Mouse (Mus musculus) G1E (cell line): ENCODE results near the gene Phf1.

Source experiments
- CTCF ChIP-seq: IDR thresholded peaks from 2 replicates; pipeline ENCODE4 v1.5.1; 2012; ENCODE audit warnings: low read depth, low read length, inconsistent platforms, mixed read lengths
- GATA1 ChIP-seq: IDR thresholded peaks from 2 replicates; pipeline ENCODE4 v1.6.1; 2012; ENCODE audit warnings: borderline replicate concordance, low read length, inconsistent platforms, mixed read lengths

DNA sequence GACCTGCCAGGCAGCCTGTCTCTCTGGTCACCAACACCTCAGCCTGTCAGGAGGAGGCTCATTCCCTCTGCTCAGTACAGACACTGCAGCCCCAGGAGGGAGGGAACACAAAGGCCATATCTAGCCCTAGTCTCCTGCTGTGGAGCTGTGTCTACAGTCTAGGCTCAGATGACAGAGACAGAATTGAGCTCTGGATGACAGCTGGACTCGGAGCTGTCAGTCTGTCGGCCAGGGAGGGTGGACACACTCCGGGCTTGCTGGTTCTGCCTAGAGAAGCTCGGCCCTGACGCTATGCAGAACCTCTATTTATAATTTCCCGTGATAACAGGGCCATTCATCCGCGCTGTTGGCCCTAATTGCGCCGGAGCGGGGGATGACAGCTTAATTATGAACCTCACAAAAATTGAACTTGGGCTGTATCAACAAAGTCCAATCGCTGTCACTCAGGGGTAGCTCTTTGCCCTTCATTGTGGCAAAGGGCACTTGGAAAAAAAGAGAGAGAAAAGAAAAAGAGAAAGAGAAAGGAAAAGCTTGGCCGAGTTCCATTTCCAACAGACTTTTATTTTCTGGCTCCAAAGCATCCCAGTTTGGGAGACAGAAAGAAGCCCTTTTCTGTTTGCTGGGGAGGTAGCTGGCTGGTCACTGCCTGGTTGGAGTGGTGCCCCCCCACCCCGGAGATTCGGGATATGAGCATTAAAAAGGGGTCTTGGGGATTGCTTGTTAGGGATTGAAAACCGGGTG is 40.0 kb upstream of the Phf1 start:
- TF ChIP-seq CTCF (no peak), GATA1 (no peak)
